Mouse (Mus musculus): ENCODE data around the gene Camta2. TPM values are rescaled to one million over a fixed set of nuclear protein-coding genes. Genes with fewer than 3 reads are reported as not detected.

Camta2 gene
- polyA plus RNA-seq, 1 experiment, result 22.6 TPM

GRCm38 (mm10) chr11:70668335-70668770 is 19.6 kb downstream of the Camta2 start:
- TF ChIP-seq FLI1 (IDR thresholded peaks at IDR 0.05; ENCODE audit: low read length) (no peak), GATA1 (IDR thresholded peaks at IDR 0.05; ENCODE audit: borderline replicate concordance, low read length) (no peak)
- H3K36me3 ChIP-seq (replicated peaks; ENCODE audit: low read length), result peaks cover 73% of the 10 kb centered on the region
- H3K27me3 ChIP-seq (replicated peaks), result no peaks in the 10 kb centered on the region
- H3K4me3 ChIP-seq (replicated peaks), result peak overlapping the region; percentile 97
- no peaks in the 10 kb centered on the region for H3K9me3 ChIP-seq
- H3K4me1 ChIP-seq, result peaks cover 70% of the 10 kb centered on the region

- TF ChIP-seq GATA1 (IDR thresholded peaks at IDR 0.05; ENCODE audit: borderline replicate concordance, low read length) (no peak), FLI1 (IDR thresholded peaks at IDR 0.05; ENCODE audit: low read length) (no peak)
- Histone ChIP-seq H3K36me3 (replicated peaks; ENCODE audit: low read length) (peaks cover 77% of the 10 kb centered on the region), H3K4me3 (replicated peaks) (peak overlapping the region; percentile 97), H3K27me3 (replicated peaks) (no peaks in the 10 kb centered on the region), H3K4me1 (peaks cover 78% of the 10 kb centered on the region), H3K9me3 (no peaks in the 10 kb centered on the region)
These were observed 20.4 kb downstream of the Camta2 start for GRCm38 (mm10) chr11:70667271-70668150.

- Histone ChIP-seq H3K4me1 (peaks cover 74% of the 10 kb centered on the region), H3K4me3 (replicated peaks) (peak overlapping the region; percentile 5), H3K36me3 (replicated peaks; ENCODE audit: low read length) (peaks cover 77% of the 10 kb centered on the region), H3K9me3 (no peaks in the 10 kb centered on the region), H3K27me3 (replicated peaks) (no peaks in the 10 kb centered on the region)
- TF ChIP-seq FLI1 (IDR thresholded peaks at IDR 0.05; ENCODE audit: low read length) (no peak), GATA1 (IDR thresholded peaks at IDR 0.05; ENCODE audit: borderline replicate concordance, low read length) (no peak)
These were observed 21.2 kb downstream of the Camta2 start for GRCm38 (mm10) chr11:70666687-70667086.

GRCm38 (mm10) chr11:70664741-70665140 is 23.2 kb downstream of the Camta2 start:
- no peak overlapping the region for H3K4me3 ChIP-seq (replicated peaks)
- TF ChIP-seq GATA1 (IDR thresholded peaks at IDR 0.05; ENCODE audit: borderline replicate concordance, low read length) (no peak), FLI1 (IDR thresholded peaks at IDR 0.05; ENCODE audit: low read length) (no peak)
- no peaks in the 10 kb centered on the region for H3K27me3 ChIP-seq (replicated peaks)
- peaks cover 78% of the 10 kb centered on the region for H3K36me3 ChIP-seq (replicated peaks; ENCODE audit: low read length)
- peaks cover 69% of the 10 kb centered on the region for H3K4me1 ChIP-seq
- no peaks in the 10 kb centered on the region for H3K9me3 ChIP-seq

- Histone ChIP-seq H3K36me3 (replicated peaks; ENCODE audit: low read length) (peaks cover 85% of the 10 kb centered on the region), H3K27me3 (replicated peaks) (no peaks in the 10 kb centered on the region), H3K4me3 (replicated peaks) (no peak overlapping the region), H3K4me1 (peaks cover 73% of the 10 kb centered on the region), H3K9me3 (no peaks in the 10 kb centered on the region)
- TF ChIP-seq FLI1 (IDR thresholded peaks at IDR 0.05; ENCODE audit: low read length) (no peak), GATA1 (IDR thresholded peaks at IDR 0.05; ENCODE audit: borderline replicate concordance, low read length) (no peak)
These were observed 23.9 kb downstream of the Camta2 start for GRCm38 (mm10) chr11:70663957-70664356.

- no peaks in the 10 kb centered on the region for H3K27me3 ChIP-seq (replicated peaks)
- peaks cover 87% of the 10 kb centered on the region for H3K36me3 ChIP-seq (replicated peaks; ENCODE audit: low read length)
- no peak overlapping the region for H3K4me3 ChIP-seq (replicated peaks)
- H3K4me1 ChIP-seq, result peaks cover 77% of the 10 kb centered on the region
- H3K9me3 ChIP-seq, result no peaks in the 10 kb centered on the region
- TF ChIP-seq FLI1 (IDR thresholded peaks at IDR 0.05; ENCODE audit: low read length) (no peak), GATA1 (IDR thresholded peaks at IDR 0.05; ENCODE audit: borderline replicate concordance, low read length) (no peak)
These were observed 24.8 kb downstream of the Camta2 start for GRCm38 (mm10) chr11:70663101-70663500.

GRCm38 (mm10) chr11:70660571-70660970 is 27.3 kb downstream of the Camta2 start:
- Histone ChIP-seq H3K27me3 (replicated peaks) (no peaks in the 10 kb centered on the region), H3K4me3 (replicated peaks) (no peak overlapping the region), H3K36me3 (replicated peaks; ENCODE audit: low read length) (peaks cover 66% of the 10 kb centered on the region), H3K9me3 (no peaks in the 10 kb centered on the region), H3K4me1 (peaks cover 80% of the 10 kb centered on the region)
- TF ChIP-seq GATA1 (IDR thresholded peaks at IDR 0.05; ENCODE audit: borderline replicate concordance, low read length) (no peak), FLI1 (IDR thresholded peaks at IDR 0.05; ENCODE audit: low read length) (no peak)

GRCm38 (mm10) chr11:70658942-70659341 is 29.0 kb downstream of the Camta2 start:
- no peaks in the 10 kb centered on the region for H3K27me3 ChIP-seq (replicated peaks)
- H3K9me3 ChIP-seq, result no peaks in the 10 kb centered on the region
- TF ChIP-seq GATA1 (IDR thresholded peaks at IDR 0.05; ENCODE audit: borderline replicate concordance, low read length), result no peak
- TF ChIP-seq FLI1 (IDR thresholded peaks at IDR 0.05; ENCODE audit: low read length), result no peak
- H3K36me3 ChIP-seq (replicated peaks; ENCODE audit: low read length), result peaks cover 50% of the 10 kb centered on the region
- H3K4me1 ChIP-seq, result peaks cover 69% of the 10 kb centered on the region
- peak overlapping the region; percentile 28 for H3K4me3 ChIP-seq (replicated peaks)

- no peak for TF ChIP-seq FLI1 (IDR thresholded peaks at IDR 0.05; ENCODE audit: low read length)
- no peak for TF ChIP-seq GATA1 (IDR thresholded peaks at IDR 0.05; ENCODE audit: borderline replicate concordance, low read length)
These were observed 29.4 kb downstream of the Camta2 start for GRCm38 (mm10) chr11:70658521-70658920.

GRCm38 (mm10) chr11:70657991-70658390 is 29.9 kb downstream of the Camta2 start:
- H3K9me3 ChIP-seq, result no peaks in the 10 kb centered on the region
- no peaks in the 10 kb centered on the region for H3K27me3 ChIP-seq (replicated peaks)
- peak overlapping the region; percentile 14 for H3K4me3 ChIP-seq (replicated peaks)
- peaks cover 46% of the 10 kb centered on the region for H3K36me3 ChIP-seq (replicated peaks; ENCODE audit: low read length)
- TF ChIP-seq GATA1 (IDR thresholded peaks at IDR 0.05; ENCODE audit: borderline replicate concordance, low read length) (no peak), FLI1 (IDR thresholded peaks at IDR 0.05; ENCODE audit: low read length) (no peak)
- peaks cover 67% of the 10 kb centered on the region for H3K4me1 ChIP-seq

More at GRCm38 (mm10) chr11:70658521-70658920, 29.4 kb downstream of the Camta2 start:
- H3K4me3 ChIP-seq (replicated peaks), result no peak overlapping the region
- peaks cover 48% of the 10 kb centered on the region for H3K36me3 ChIP-seq (replicated peaks; ENCODE audit: low read length)
- H3K9me3 ChIP-seq, result no peaks in the 10 kb centered on the region
- peaks cover 69% of the 10 kb centered on the region for H3K4me1 ChIP-seq
- H3K27me3 ChIP-seq (replicated peaks), result no peaks in the 10 kb centered on the region

All from megakaryocyte, embryonic 14.5 days (primary cell).